Mouse (Mus musculus) hindlimb bud, embryonic 11.5 days (tissue): ENCODE measurements at regions not wholly inside any gene's neighbourhood (a gene's known extent, or its start where the extent isn't known, plus 50 kb on each side); places are given as distances from the start of the nearest gene placed in this dataset.

Experiments
- DNase-seq: peaks from one replicate; pipeline ENCODE4 v3.0.0-alpha.2; 2012; ENCODE audit warnings: low read depth, low spot score; ENCODE audit errors: extremely low spot score

- DNase-seq = no peak
Observed at GRCm38 (mm10) chr15:62646476-62647168, 1198.4 kb downstream of the Gsdmc2 start.

GRCm38 (mm10) chr15:62644744-62645143 lies 1200.2 kb downstream of the Gsdmc2 start:
- no peak for DNase-seq

GRCm38 (mm10) chr15:62644296-62644695 lies 1200.7 kb downstream of the Gsdmc2 start:
- no peak for DNase-seq

GRCm38 (mm10) chr15:62641051-62641710 lies 1203.8 kb downstream of the Gsdmc2 start:
- no peak for DNase-seq

GRCm38 (mm10) chr15:62625406-62625805 lies 1219.6 kb downstream of the Gsdmc2 start:
- DNase-seq = no peak

GRCm38 (mm10) chr15:62616042-62616441 lies 1228.9 kb downstream of the Gsdmc2 start:
- DNase-seq = no peak

GRCm38 (mm10) chr15:62596735-62597134 lies 1248.2 kb downstream of the Gsdmc2 start:
- DNase-seq = no peak

GRCm38 (mm10) chr15:62588580-62588979 lies 1256.4 kb downstream of the Gsdmc2 start:
- DNase-seq = no peak

- DNase-seq = no peak
Observed at GRCm38 (mm10) chr15:62578788-62579187, 1266.2 kb downstream of the Gsdmc2 start.

GRCm38 (mm10) chr15:62575791-62576190 lies 1269.2 kb downstream of the Gsdmc2 start:
- DNase-seq = no peak

- DNase-seq = no peak
Observed at GRCm38 (mm10) chr15:62571803-62572202, 1273.2 kb downstream of the Gsdmc2 start.

GRCm38 (mm10) chr15:62568788-62569713 lies 1275.9 kb downstream of the Gsdmc2 start:
- DNase-seq = no peak

- no peak for DNase-seq
Observed at GRCm38 (mm10) chr15:62567431-62567830, 1277.5 kb downstream of the Gsdmc2 start.

GRCm38 (mm10) chr15:62566106-62566511 lies 1278.9 kb downstream of the Gsdmc2 start:
- DNase-seq = no peak

GRCm38 (mm10) chr15:62533233-62533632 lies 1311.7 kb downstream of the Gsdmc2 start:
- no peak for DNase-seq

GRCm38 (mm10) chr15:62528975-62529374 lies 1316.0 kb downstream of the Gsdmc2 start:
- DNase-seq = no peak

GRCm38 (mm10) chr15:62524628-62525027 lies 1320.3 kb downstream of the Gsdmc2 start:
- DNase-seq = no peak

GRCm38 (mm10) chr15:62524135-62524534 lies 1320.8 kb downstream of the Gsdmc2 start:
- DNase-seq = no peak

- no peak for DNase-seq
Observed at GRCm38 (mm10) chr15:62513462-62513861, 1331.5 kb downstream of the Gsdmc2 start.

- no peak for DNase-seq
Observed at GRCm38 (mm10) chr15:62511461-62511860, 1333.5 kb downstream of the Gsdmc2 start.

- no peak for DNase-seq
Observed at GRCm38 (mm10) chr15:62503866-62504265, 1341.1 kb downstream of the Gsdmc2 start.
